Mouse (Mus musculus): Measurements from ENCODE around the gene Srf. TPM values are rescaled to one million over a fixed set of nuclear protein-coding genes. Genes with fewer than 3 reads are reported as not detected.
"Not testable (repeated sequence)": the region's sequence is repeated elsewhere in the genome, so short reads cannot be mapped to it uniquely, and the experiment has no call there.

Gene Srf
- polyA plus RNA-seq, 1 experiment from 2014 or later, result 2.5 TPM

DNA sequence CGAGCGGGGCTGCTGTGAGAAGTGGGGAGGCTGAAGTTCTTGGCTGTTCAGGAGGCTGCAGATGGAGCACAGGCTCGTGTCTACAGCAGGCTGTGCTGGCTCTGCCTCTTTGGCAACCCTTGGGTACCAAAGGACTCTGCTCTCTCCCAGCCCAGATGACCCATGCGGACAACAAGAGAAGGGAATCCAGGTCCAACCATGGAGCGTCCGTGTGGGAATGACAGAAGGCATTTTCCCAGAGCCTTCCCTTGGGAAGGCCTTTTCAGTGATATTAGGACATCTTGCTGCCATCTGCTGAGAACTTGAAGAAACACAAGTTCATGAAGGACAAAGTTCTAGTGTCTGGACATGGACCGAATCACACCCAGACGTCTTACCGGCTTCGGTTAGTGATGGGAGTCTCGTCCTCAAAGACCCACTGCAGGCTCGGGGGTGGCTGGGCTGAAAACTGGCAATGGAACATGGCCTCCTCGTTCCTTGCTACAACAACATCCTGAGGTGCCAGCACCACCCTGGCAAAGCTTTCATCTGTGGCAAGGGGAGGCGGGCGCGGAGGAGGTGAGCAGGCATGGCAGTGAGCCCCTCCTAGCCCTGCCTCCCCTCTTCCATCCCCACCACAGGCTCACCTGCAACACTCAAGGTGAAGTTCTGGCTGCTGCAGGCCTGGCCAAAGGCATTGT, 33.8 kb upstream of the Srf start:
- H3K4me1 ChIP-seq, result peaks cover 12% of the 10 kb centered on the region
- no peak for ATAC-seq (ENCODE audit: low FRiP score)
- no peak overlapping the region for H3K4me2 ChIP-seq
- H3K27ac ChIP-seq (replicated peaks), result no peak overlapping the region
- no peaks in the 10 kb centered on the region for H3K9me3 ChIP-seq (replicated peaks)
- H3K4me3 ChIP-seq (replicated peaks), result no peak overlapping the region
- peaks cover 49% of the 10 kb centered on the region for H3K36me3 ChIP-seq
- WGBS, result 91% methylated on average over 16 of the region's 16 CpGs
- H3K9ac ChIP-seq (replicated peaks), result no peak overlapping the region
- no peaks in the 10 kb centered on the region for H3K27me3 ChIP-seq (replicated peaks)

DNA sequence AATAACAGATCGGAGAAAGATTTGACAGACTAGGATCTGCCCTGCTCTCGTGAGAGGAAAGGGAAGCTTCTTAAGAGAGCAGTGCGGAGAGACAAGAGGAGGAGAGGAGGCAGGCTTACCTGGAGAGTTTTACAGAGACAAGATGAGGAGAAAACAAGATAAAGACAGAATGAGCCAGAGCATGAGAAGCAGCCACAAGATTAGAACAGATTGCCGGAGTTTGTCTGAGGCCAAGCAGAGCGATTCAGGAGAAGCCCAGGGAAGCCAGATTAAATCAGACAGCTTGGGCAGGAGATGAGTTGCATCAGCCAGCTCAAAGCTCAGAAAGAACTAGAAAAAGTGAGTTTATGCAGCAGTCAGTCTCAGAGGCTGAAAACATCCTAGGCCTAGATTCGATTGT, 32.9 kb upstream of the Srf start:
- 98% methylated on average over 6 of the region's 6 CpGs for WGBS
- H3K27ac ChIP-seq (replicated peaks), result no peak overlapping the region
- no peaks in the 10 kb centered on the region for H3K9me3 ChIP-seq (replicated peaks)
- H3K4me3 ChIP-seq (replicated peaks), result no peak overlapping the region
- H3K36me3 ChIP-seq, result peaks cover 52% of the 10 kb centered on the region
- no peaks in the 10 kb centered on the region for H3K27me3 ChIP-seq (replicated peaks)
- H3K4me2 ChIP-seq, result no peak overlapping the region
- ATAC-seq (ENCODE audit: low FRiP score), result no peak
- H3K4me1 ChIP-seq, result peaks cover 7% of the 10 kb centered on the region; the same call in 1 of the 2 replicates
- H3K9ac ChIP-seq (replicated peaks), result no peak overlapping the region

DNA sequence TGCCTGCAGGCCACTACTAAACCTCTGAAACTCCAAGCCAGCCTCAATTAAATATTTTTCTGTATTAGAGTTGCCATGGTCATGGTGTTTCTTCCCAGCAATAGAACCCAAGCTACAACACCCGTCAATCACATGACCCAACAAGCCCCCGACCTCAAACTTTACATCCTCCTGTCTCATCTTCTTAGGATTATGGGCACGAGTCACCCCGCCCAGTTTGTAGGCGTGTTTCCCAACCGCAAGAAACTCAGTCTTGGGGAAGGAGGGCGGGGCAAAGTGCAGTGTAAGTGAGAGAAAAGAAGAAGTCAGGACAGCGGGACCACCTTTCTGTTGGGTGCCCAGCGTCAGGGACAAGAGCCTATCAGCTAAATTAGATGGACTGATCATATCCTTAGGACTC, 32.2 kb upstream of the Srf start:
- no peak overlapping the region for H3K4me3 ChIP-seq (replicated peaks)
- WGBS, result 94% methylated on average over 9 of the region's 9 CpGs
- H3K9me3 ChIP-seq (replicated peaks), result no peaks in the 10 kb centered on the region
- ATAC-seq (ENCODE audit: low FRiP score), result no peak
- H3K36me3 ChIP-seq, result peaks cover 52% of the 10 kb centered on the region
- no peak overlapping the region for H3K4me2 ChIP-seq
- no peak overlapping the region for H3K27ac ChIP-seq (replicated peaks)
- no peaks in the 10 kb centered on the region for H3K27me3 ChIP-seq (replicated peaks)
- H3K4me1 ChIP-seq, result peaks cover 5% of the 10 kb centered on the region; the same call in 1 of the 2 replicates
- no peak overlapping the region for H3K9ac ChIP-seq (replicated peaks)

DNA sequence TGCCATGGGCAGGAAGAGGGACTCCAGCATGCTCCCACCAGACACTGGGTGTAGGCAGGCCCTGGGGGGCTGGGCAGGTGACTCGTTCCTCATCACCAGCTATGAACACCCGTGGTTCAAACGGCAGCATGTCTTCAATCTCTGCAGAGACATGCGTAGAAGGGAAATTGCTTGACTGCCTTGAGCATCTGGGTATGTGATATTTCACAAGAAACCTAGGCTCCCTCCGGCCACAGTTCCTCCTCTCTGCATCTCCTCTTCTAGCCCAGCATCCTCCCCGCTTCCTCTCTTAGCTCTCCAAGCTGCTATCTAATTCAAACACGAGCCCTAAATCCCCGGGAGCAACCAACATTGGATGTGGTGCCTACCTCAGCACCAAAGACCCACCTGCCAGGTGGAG, 30.4 kb upstream of the Srf start:
- H3K4me3 ChIP-seq (replicated peaks), result no peak overlapping the region
- 95% methylated on average over 8 of the region's 8 CpGs for WGBS
- H3K36me3 ChIP-seq, result peaks cover 67% of the 10 kb centered on the region

DNA sequence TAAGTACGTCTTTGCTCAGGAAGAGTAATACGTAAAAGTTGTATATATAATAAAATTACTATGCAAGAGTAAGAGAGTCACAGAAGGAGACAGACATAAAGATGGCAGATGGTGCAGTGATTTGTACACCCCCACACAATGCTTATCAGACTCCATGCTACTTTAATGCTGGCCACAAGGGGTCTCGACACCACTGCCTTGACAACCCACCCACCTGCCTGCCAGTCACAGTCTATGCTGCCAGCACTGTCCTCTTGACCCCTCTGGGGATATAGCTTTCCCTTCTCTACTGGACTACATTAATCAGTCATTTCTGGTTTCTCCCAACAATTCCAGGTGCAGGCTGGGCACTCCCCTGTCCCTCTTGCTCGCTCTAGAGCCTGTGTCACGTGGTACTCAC, 22.7 kb upstream of the Srf start:
- ATAC-seq (ENCODE audit: low FRiP score), result no peak

More for the DNA sequence above, 30.4 kb upstream of the Srf start:
- Histone ChIP-seq H3K9me3 (replicated peaks) (no peaks in the 10 kb centered on the region), H3K4me1 (no peaks in the 10 kb centered on the region), H3K27me3 (replicated peaks) (no peaks in the 10 kb centered on the region), H3K27ac (replicated peaks) (no peak overlapping the region), H3K9ac (replicated peaks) (no peak overlapping the region), H3K4me2 (no peak overlapping the region)
- no peak for ATAC-seq (ENCODE audit: low FRiP score)

DNA sequence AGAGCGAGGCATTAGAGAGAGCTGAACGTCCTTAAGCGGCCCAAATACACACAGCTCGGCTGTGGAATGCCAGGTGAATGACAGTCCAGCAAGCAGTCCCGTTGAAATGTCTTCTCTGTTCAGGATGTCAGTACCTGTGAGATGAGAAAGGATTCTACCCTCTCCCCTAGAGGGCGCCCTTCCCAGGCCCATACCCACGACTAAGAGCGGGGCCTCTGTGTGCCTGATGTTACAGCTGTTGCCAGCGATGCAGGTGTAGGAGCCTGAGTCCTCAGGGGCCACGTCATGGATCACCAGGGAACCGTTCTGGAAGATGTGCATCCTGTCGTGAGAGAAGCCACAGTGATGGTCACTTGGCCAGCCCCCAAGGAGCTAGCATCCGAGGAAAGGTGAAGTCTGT, 20.1 kb upstream of the Srf start:
- Histone ChIP-seq H3K9ac (replicated peaks) (no peak overlapping the region), H3K4me1 (no peaks in the 10 kb centered on the region), H3K4me3 (replicated peaks) (no peak overlapping the region), H3K36me3 (peaks cover 76% of the 10 kb centered on the region), H3K27me3 (replicated peaks) (no peaks in the 10 kb centered on the region), H3K27ac (replicated peaks) (no peak overlapping the region), H3K4me2 (no peak overlapping the region), H3K9me3 (replicated peaks) (no peaks in the 10 kb centered on the region)
- 87% methylated on average over 13 of the region's 13 CpGs for WGBS
- no peak for ATAC-seq (ENCODE audit: low FRiP score)

More for the DNA sequence above, 22.7 kb upstream of the Srf start:
- no peaks in the 10 kb centered on the region for H3K4me1 ChIP-seq
- H3K27me3 ChIP-seq (replicated peaks), result no peaks in the 10 kb centered on the region
- H3K4me3 ChIP-seq (replicated peaks), result no peak overlapping the region
- H3K36me3 ChIP-seq, result peaks cover 72% of the 10 kb centered on the region
- H3K4me2 ChIP-seq, result no peak overlapping the region
- no peak overlapping the region for H3K27ac ChIP-seq (replicated peaks)
- 86% methylated on average over 5 of the region's 5 CpGs for WGBS
- no peak overlapping the region for H3K9ac ChIP-seq (replicated peaks)
- no peaks in the 10 kb centered on the region for H3K9me3 ChIP-seq (replicated peaks)

DNA sequence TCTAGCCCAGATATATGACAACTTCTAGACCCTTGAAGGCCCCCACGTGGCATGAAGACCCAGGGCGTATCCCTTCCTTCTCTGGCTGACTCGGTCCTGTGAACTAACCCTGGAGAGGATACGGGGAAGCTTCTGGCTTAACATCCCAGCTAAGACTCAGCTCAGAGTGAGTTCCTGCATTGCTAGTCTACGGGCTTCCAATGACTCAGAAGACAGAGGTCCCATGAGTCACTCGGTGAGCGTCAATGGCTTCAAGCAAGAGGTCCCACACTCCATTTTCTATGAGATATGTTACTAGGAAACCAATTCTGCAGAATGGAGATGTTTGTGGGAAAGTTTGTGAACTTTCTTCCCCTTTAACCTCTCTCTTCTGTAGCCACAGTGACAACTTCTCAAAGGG, 18.6 kb upstream of the Srf start:
- Histone ChIP-seq H3K27me3 (replicated peaks) (no peaks in the 10 kb centered on the region), H3K4me3 (replicated peaks) (no peak overlapping the region), H3K4me2 (no peak overlapping the region), H3K4me1 (no peaks in the 10 kb centered on the region), H3K27ac (replicated peaks) (no peak overlapping the region), H3K36me3 (peaks cover 80% of the 10 kb centered on the region), H3K9ac (replicated peaks) (no peak overlapping the region), H3K9me3 (replicated peaks) (no peaks in the 10 kb centered on the region)
- ATAC-seq (ENCODE audit: low FRiP score), result no peak
- WGBS, result 92% methylated on average over 7 of the region's 7 CpGs

DNA sequence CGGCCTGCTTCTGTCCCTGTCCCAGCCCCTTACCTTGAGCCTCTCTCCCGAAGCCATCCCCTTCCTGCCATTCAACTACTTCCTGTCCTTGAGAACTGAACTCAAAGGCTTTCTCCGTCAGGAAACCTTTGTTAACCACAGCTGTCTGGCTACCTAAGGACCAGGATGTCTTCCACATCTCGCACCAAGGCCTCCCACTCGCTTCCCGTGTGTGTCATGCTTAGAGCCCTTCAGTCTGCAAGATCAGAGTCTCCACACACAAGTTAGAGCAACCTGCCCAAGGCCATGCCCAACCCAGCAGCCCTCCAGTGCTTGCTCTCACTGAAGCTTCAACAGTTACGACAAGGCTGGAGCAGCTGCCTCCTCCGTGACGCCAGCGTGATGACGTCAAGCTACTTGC, 15.0 kb upstream of the Srf start:
- no peak for ATAC-seq (ENCODE audit: low FRiP score)
- 89% methylated on average over 11 of the region's 11 CpGs for WGBS
- Histone ChIP-seq H3K9me3 (replicated peaks) (no peaks in the 10 kb centered on the region), H3K4me2 (no peak overlapping the region), H3K27ac (replicated peaks) (no peak overlapping the region), H3K36me3 (peaks cover 86% of the 10 kb centered on the region), H3K4me1 (no peaks in the 10 kb centered on the region), H3K4me3 (replicated peaks) (no peak overlapping the region), H3K9ac (replicated peaks) (no peak overlapping the region), H3K27me3 (replicated peaks) (no peaks in the 10 kb centered on the region)

DNA sequence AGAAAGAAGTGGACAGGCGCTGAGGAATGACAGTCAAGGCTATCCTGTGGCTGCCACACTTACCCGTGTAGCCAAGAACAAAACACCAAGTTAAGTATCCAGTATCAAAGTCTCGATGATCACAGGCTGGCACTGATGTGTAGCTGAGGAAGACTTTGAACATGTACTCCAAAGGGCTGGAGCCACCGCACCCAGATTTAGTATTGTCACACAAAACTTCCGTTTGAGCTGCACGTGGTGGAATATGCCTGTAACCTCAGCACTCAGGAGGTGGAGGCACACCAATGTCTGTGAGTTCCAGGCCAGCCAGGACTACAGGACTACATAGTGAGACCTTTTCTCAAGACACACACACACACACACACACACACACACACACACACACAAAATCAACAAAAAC, 3.2 kb upstream of the Srf start:
- no peaks in the 10 kb centered on the region for H3K27me3 ChIP-seq (replicated peaks)
- 96% methylated on average over 6 of the region's 6 CpGs for WGBS
- no peak for ATAC-seq (ENCODE audit: low FRiP score)
- H3K4me3 ChIP-seq (replicated peaks), result no peak overlapping the region
- H3K36me3 ChIP-seq, result peaks cover 10% of the 10 kb centered on the region; the same call in 1 of the 2 replicates
- no peak overlapping the region for H3K9ac ChIP-seq (replicated peaks)
- no peaks in the 10 kb centered on the region for H3K9me3 ChIP-seq (replicated peaks)
- peaks cover 20% of the 10 kb centered on the region for H3K4me1 ChIP-seq
- H3K4me2 ChIP-seq, result no peak overlapping the region
- H3K27ac ChIP-seq (replicated peaks), result no peak overlapping the region

DNA sequence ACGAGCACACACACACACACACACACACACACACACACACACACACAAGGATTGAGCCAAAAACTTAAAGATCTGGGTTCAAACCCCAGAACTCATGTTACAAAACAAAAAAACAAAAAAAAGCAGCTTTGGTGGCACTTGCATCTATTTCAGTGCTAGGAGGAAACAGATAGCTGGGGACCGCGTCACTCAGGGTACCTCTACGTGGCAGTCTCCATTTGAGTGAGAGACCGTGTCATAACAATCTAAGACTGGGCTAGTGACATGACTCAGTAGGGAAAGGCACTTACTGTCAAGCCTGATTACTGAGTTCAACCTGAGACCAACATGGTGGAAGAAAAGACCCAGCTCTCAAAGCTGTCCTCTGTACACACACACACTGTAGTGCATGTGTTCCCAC, 2.2 kb upstream of the Srf start:
- Histone ChIP-seq H3K27me3 (replicated peaks) (no peaks in the 10 kb centered on the region), H3K36me3 (0 out of 2 replicates have a peak, but pooled peaks cover 3% of the 10 kb centered on the region), H3K27ac (replicated peaks) (no peak overlapping the region), H3K9ac (replicated peaks) (no peak overlapping the region), H3K4me1 (peaks cover 30% of the 10 kb centered on the region), H3K9me3 (replicated peaks) (no peaks in the 10 kb centered on the region), H3K4me3 (replicated peaks) (no peak overlapping the region), H3K4me2 (no peak overlapping the region)
- 92% methylated on average over 5 of the region's 5 CpGs for WGBS
- no peak for ATAC-seq (ENCODE audit: low FRiP score)

DNA sequence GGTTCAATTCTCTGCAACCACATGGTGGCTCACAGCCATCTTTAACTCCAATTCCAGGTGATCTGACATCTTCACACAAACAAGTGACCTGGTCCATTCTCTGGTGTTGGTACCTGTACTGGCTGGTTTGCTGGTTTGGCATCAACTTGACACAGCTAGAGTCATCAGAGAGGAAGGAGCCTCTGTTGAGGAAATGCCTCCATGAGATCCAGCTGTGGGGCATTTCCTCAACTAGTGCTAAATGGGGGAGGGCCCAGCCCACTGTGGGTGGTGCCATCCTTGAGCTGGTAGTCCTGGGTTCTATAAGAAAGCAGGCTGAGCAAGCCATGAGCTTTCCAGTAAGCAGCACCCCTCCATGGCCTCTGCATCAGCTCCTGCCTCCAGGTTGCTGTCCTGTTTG, 1.3 kb upstream of the Srf start:
- not testable (repeated sequence) for H3K36me3 ChIP-seq; H3K9me3 ChIP-seq (replicated peaks); ATAC-seq (ENCODE audit: low FRiP score); H3K27ac ChIP-seq (replicated peaks); H3K9ac ChIP-seq (replicated peaks); H3K27me3 ChIP-seq (replicated peaks)
- Histone ChIP-seq H3K4me1 (peaks cover 39% of the 10 kb centered on the region), H3K4me3 (replicated peaks) (peak overlapping the region; percentile 99), H3K4me2 (peak overlapping the region; percentile 95)

DNA sequence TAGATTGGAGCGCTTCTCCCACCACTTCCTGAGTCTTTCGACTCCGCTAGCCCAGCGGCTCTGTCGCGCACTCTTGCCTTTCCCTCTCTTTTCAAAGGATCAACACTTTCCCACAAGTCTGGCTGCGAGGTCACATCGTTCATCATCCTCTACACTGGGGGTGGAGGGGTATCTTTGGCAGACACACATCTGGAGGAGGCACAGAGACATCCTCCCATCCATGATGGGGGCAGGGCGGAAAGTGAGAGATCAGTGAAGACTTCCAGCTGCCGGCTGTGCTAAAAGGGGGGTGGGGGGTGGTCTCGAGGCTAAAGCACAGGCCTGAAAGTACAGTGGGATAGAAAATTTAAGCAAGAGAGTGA, 590 bp upstream of the Srf start:
- H3K27ac ChIP-seq (replicated peaks), result peak overlapping the region; percentile 94
- under 1% methylated on average over 11 of the region's 11 CpGs for WGBS
- no peaks in the 10 kb centered on the region for H3K27me3 ChIP-seq (replicated peaks)
- H3K4me2 ChIP-seq, result peak overlapping the region; percentile 95
- H3K9ac ChIP-seq (replicated peaks), result peak overlapping the region; percentile 61
- peaks cover 45% of the 10 kb centered on the region for H3K4me1 ChIP-seq
- peak; percentile 10 for ATAC-seq (ENCODE audit: low FRiP score)
- H3K4me3 ChIP-seq (replicated peaks), result peak overlapping the region; percentile 99
- H3K9me3 ChIP-seq (replicated peaks), result no peaks in the 10 kb centered on the region
- peaks cover 5% of the 10 kb centered on the region for H3K36me3 ChIP-seq
